Mouse (Mus musculus): ENCODE measurements around the gene Zfp583.

Zfp583 gene

DNA sequence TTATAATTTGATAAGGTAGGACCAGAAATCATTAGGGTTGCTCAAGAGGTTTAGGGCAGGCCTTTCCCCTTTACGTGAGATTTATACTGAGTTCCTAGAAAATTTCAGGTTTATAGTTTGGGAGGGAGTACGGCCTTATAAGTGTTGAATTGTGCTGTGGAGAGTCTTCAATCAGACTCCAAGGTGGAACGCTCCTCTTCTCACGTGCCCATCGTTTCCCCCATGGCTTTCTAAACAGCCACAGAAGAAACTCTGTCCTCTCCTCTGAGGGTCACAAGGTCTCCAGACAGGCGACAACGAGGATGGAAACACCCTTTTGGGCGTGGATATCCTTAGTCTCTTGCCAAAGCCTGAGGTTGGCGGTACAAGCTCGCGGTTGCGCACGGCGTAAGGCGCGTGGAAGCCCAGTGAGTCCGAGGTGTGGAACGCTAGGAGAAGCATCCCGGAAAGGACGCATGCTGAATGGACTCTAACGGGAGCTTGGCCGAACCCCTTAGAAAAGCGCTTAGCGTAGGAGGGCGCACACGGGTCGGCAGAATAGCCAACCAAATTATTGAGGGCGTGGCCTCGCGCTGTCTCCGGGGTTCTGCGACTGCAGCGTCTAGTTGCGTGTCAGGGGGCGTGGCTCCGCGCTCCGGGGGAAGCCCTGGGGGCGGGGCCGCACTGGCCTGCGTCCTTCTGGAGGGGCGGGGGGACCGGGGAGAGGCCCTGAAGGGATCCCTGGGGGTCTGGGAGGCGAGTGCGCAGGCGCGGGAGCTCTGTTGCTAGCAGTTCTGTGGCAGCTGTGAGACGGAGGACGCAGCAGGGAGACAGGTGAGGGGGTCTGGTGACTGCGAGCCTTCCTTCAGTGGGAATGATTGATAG lies 45.0 kb downstream of the Zfp583 start, which contains the start of gene Zfp667:
TSS of gene Zfp667 (plus strand) at position 738 of the 864 bp plus-strand sequence.
- DNase-seq (ENCODE audit: low read depth, low spot score), result peak; percentile 98

- DNase-seq (ENCODE audit: low read depth, low spot score), result no peak
These were observed 45.7 kb downstream of the Zfp583 start for GRCm38 (mm10) chr7:6285366-6285765.

DNA sequence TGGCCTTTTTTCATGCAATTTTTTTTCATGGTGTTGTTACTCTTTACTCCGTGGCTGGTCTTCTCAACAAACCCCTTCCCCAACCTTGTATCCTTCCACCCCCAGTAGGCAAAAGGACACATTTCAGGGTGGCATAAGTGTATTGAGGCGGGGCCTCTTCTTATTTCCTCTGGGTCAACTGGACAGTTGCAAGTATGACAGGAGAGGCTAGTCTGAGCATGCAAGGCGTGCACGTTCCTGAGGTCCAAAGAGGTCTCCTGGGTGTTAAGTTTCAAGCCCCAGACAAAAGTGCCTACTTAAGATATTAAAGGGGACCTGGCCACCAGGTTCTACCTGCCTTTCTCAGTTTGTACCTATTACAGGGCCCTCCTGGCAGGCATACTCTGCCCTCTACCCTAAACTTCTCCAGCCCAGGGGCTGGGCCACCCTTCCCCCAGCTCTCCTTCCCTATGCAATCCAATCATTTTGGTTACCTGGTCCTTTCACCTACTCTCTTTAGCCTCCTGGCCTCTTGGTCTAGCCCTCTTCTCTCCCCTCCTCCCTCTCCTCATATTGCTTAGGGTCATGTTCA lies 46.6 kb downstream of the Zfp583 start:
- no peak for DNase-seq (ENCODE audit: low read depth, low spot score)

DNA sequence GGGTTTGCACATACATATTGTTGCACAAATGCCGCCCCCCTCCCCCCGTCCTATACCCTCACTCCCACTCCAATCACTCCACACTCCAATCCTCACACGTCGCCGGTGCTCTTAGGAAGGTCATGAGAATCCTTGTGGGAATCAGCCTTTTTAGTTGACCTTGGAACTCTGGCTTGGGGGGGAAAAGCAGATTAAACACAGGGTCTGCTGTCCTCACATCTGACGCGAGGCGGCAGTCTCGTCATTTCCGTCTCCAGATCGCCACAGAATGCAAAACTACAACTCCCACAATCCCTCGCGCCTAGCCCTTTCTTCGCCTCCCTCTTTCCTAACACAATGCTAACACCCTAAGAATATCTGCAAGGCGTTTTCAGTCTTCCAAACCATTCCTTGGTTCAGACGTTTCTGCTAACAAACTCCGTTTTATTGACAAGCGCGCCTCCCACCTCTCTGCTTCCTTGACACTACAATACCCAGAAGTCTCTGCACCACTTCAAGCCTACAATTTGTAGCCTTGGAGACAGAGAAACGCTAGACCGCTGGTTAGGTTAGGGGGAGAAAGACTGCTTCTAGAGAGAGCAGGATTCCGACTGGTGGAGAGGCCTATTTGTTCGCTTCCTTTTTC lies 47.5 kb downstream of the Zfp583 start:
- DNase-seq (ENCODE audit: low read depth, low spot score), result peak; percentile 84

GRCm38 (mm10) chr7:6282749-6283148 lies 48.3 kb downstream of the Zfp583 start:
- DNase-seq (ENCODE audit: low read depth, low spot score), result peak; percentile 67

- DNase-seq (ENCODE audit: low read depth, low spot score), result no peak
These were observed 53.2 kb downstream of the Zfp583 start for GRCm38 (mm10) chr7:6277906-6278305.

- DNase-seq (ENCODE audit: low read depth, low spot score), result no peak
These were observed 65.4 kb downstream of the Zfp583 start for GRCm38 (mm10) chr7:6265695-6266094.
